Mouse (Mus musculus) kidney, embryonic 14.5 days (tissue): ENCODE results near the gene Rsbn1. TPM values are rescaled to one million over a fixed set of nuclear protein-coding genes. Genes with fewer than 3 reads are reported as not detected.

Source experiments
- ATAC-seq: fragments of 200-750 bp; cut with Nextera tagmentation; 2 replicates; pipeline ENCODE4 v1.8.0; 2017; ENCODE audit warnings: moderate number of reproducible peaks, mild to moderate bottlenecking, moderate TSS enrichment, moderate library complexity; ENCODE audit not compliant: low FRiP score, low TSS enrichment
- H3K27ac ChIP-seq: fragments of 300-500 bp; sonication (generic); 2 replicates; pipeline ENCODE4 v1.5.1; 2014; ENCODE audit warnings: low read depth, mild to moderate bottlenecking, low read length, moderate library complexity, mixed read lengths
- H3K27me3 ChIP-seq: fragments of 300-500 bp; sonication (generic); 2 replicates; pipeline ENCODE4 v1.6.1; 2014; ENCODE audit warnings: mild to moderate bottlenecking, low read length; ENCODE audit not compliant: control insufficient read depth, insufficient read depth
- H3K36me3 ChIP-seq: fragments of 300-500 bp; sonication (generic); 2 replicates; pipeline ENCODE4 v1.6.1; 2014; ENCODE audit warnings: low read length, mixed read lengths; ENCODE audit not compliant: control insufficient read depth, insufficient read depth
- H3K4me1 ChIP-seq: fragments of 300-500 bp; sonication (generic); 2 replicates; pipeline ENCODE4 v1.6.1; 2014; ENCODE audit warnings: low read length, mixed read lengths; ENCODE audit not compliant: control insufficient read depth, insufficient read depth
- H3K4me2 ChIP-seq: fragments of 300-500 bp; sonication (generic); replicated peaks from 2 replicates; pipeline ENCODE4 v1.6.1; 2014; ENCODE audit warnings: low read depth, mild to moderate bottlenecking, low read length
- H3K4me3 ChIP-seq: fragments of 300-500 bp; sonication (generic); 2 replicates; pipeline ENCODE4 v1.5.1; 2014; ENCODE audit warnings: mild to moderate bottlenecking, low read length
- H3K9ac ChIP-seq: fragments of 300-500 bp; sonication (generic); 2 replicates; pipeline ENCODE4 v1.6.1; 2014; ENCODE audit warnings: low read depth, mild to moderate bottlenecking, low read length, moderate library complexity
- H3K9me3 ChIP-seq: fragments of 300-500 bp; sonication (generic); 2 replicates; pipeline ENCODE4 v1.6.1; 2016; ENCODE audit warnings: low read length; ENCODE audit not compliant: control insufficient read depth
- WGBS: fragments of 180-500 bp; shearing (Covaris S2); extraction: QIAGEN DNeasy Blood & Tissue Kit; methylation state at CpG from one replicate; pipeline ENCODE4 v1.1.7; 2014; 5-methylcytosine and 5-hydroxymethylcytosine counted together
- polyA plus RNA-seq: library from polyadenylated mRNA; unstranded; fragments of >200 nt; fragmentation: Nextera tagmentation; extraction: Ambion mirVana; gene quantifications from 2 replicates; pipeline ENCODE4 v1.2.1, GENCODE M21; 2014

Gene Rsbn1
- 13.2 and 13.3 TPM in 2 replicates for polyA plus RNA-seq

- Histone ChIP-seq H3K4me2 (peak within 1 kb of the TSS; percentile 63), H3K4me3 (peak within 1 kb of the TSS; percentile 99), H3K36me3 (no peaks in the 10 kb centered on the region), H3K4me1 (peaks cover 13% of the 10 kb centered on the region), H3K27me3 (no peaks in the 10 kb centered on the region), H3K27ac (peak within 1 kb of the TSS; percentile 89), H3K9me3 (no peaks in the 10 kb centered on the region), H3K9ac (peak within 1 kb of the TSS; percentile 95)
- WGBS, result under 1% methylated on average over 50 of the region's 55 CpGs
- peak; percentile 99 for ATAC-seq
These were observed at the start of gene Rsbn1 for GRCm38 (mm10) chr3:103914010-103914669. Gene Rsbn1 (plus strand): TSS chr3:103914120.

GRCm38 (mm10) chr3:103864200-103864599, 49.7 kb upstream of the Rsbn1 start:
- no peak for ATAC-seq

GRCm38 (mm10) chr3:103867424-103867971, 46.4 kb upstream of the Rsbn1 start:
- no peak overlapping the region for H3K4me3 ChIP-seq
- no peak overlapping the region for H3K9ac ChIP-seq
- no peaks in the 10 kb centered on the region for H3K36me3 ChIP-seq
- no peaks in the 10 kb centered on the region for H3K9me3 ChIP-seq
- no peaks in the 10 kb centered on the region for H3K27me3 ChIP-seq
- ATAC-seq, result no peak
- WGBS, result 89% methylated on average over 5 of the region's 5 CpGs
- H3K4me1 ChIP-seq, result no peaks in the 10 kb centered on the region
- no peak overlapping the region for H3K4me2 ChIP-seq
- no peak overlapping the region for H3K27ac ChIP-seq

More at GRCm38 (mm10) chr3:103864200-103864599, 49.7 kb upstream of the Rsbn1 start:
- H3K27ac ChIP-seq, result no peak overlapping the region
- 76% methylated on average over 6 of the region's 6 CpGs for WGBS
- H3K36me3 ChIP-seq, result no peaks in the 10 kb centered on the region
- H3K9me3 ChIP-seq, result no peaks in the 10 kb centered on the region
- no peak overlapping the region for H3K4me3 ChIP-seq
- no peaks in the 10 kb centered on the region for H3K27me3 ChIP-seq
- no peaks in the 10 kb centered on the region for H3K4me1 ChIP-seq
- no peak overlapping the region for H3K9ac ChIP-seq
- no peak overlapping the region for H3K4me2 ChIP-seq

- no peaks in the 10 kb centered on the region for H3K4me1 ChIP-seq
- ATAC-seq, result no peak
- H3K36me3 ChIP-seq, result no peaks in the 10 kb centered on the region
- WGBS, result 84% methylated on average over 4 of the region's 4 CpGs
- H3K9me3 ChIP-seq, result no peaks in the 10 kb centered on the region
- no peak overlapping the region for H3K27ac ChIP-seq
- H3K27me3 ChIP-seq, result no peaks in the 10 kb centered on the region
- H3K4me2 ChIP-seq, result no peak overlapping the region
- no peak overlapping the region for H3K9ac ChIP-seq
- no peak overlapping the region for H3K4me3 ChIP-seq
These were observed 45.9 kb upstream of the Rsbn1 start for GRCm38 (mm10) chr3:103868008-103868407.

- Histone ChIP-seq H3K4me1 (no peaks in the 10 kb centered on the region), H3K9me3 (no peaks in the 10 kb centered on the region), H3K36me3 (no peaks in the 10 kb centered on the region), H3K27me3 (no peaks in the 10 kb centered on the region), H3K9ac (no peak overlapping the region), H3K27ac (no peak overlapping the region), H3K4me3 (no peak overlapping the region), H3K4me2 (no peak overlapping the region)
- ATAC-seq, result no peak
- 57% methylated on average over 3 of the region's 3 CpGs for WGBS
These were observed 41.2 kb upstream of the Rsbn1 start for GRCm38 (mm10) chr3:103872663-103873098.

- Histone ChIP-seq H3K27me3 (no peaks in the 10 kb centered on the region), H3K36me3 (no peaks in the 10 kb centered on the region), H3K9me3 (no peaks in the 10 kb centered on the region), H3K9ac (no peak overlapping the region), H3K4me1 (no peaks in the 10 kb centered on the region), H3K27ac (no peak overlapping the region), H3K4me3 (no peak overlapping the region), H3K4me2 (no peak overlapping the region)
- ATAC-seq, result no peak
- 77% methylated on average over 7 of the region's 7 CpGs for WGBS
These were observed 39.6 kb upstream of the Rsbn1 start for GRCm38 (mm10) chr3:103874329-103874728.

GRCm38 (mm10) chr3:103885946-103886345, 28.0 kb upstream of the Rsbn1 start:
- no peak overlapping the region for H3K27ac ChIP-seq
- no peak overlapping the region for H3K4me2 ChIP-seq
- H3K27me3 ChIP-seq, result no peaks in the 10 kb centered on the region
- H3K4me3 ChIP-seq, result no peak overlapping the region
- ATAC-seq, result no peak
- H3K9me3 ChIP-seq, result no peaks in the 10 kb centered on the region
- no peak overlapping the region for H3K9ac ChIP-seq
- no peaks in the 10 kb centered on the region for H3K36me3 ChIP-seq
- WGBS, result 75% methylated on average over 11 of the region's 11 CpGs
- no peaks in the 10 kb centered on the region for H3K4me1 ChIP-seq

GRCm38 (mm10) chr3:103887581-103887980, 26.3 kb upstream of the Rsbn1 start:
- Histone ChIP-seq H3K27ac (no peak overlapping the region), H3K4me1 (no peaks in the 10 kb centered on the region), H3K27me3 (no peaks in the 10 kb centered on the region), H3K9me3 (no peaks in the 10 kb centered on the region), H3K4me2 (no peak overlapping the region), H3K9ac (no peak overlapping the region), H3K36me3 (no peaks in the 10 kb centered on the region), H3K4me3 (no peak overlapping the region)
- WGBS, result 33% methylated on average over 3 of the region's 3 CpGs
- no peak for ATAC-seq

- Histone ChIP-seq H3K27me3 (no peaks in the 10 kb centered on the region), H3K9me3 (no peaks in the 10 kb centered on the region), H3K9ac (no peak overlapping the region), H3K36me3 (no peaks in the 10 kb centered on the region), H3K4me2 (no peak overlapping the region), H3K4me3 (no peak overlapping the region), H3K27ac (no peak overlapping the region), H3K4me1 (no peaks in the 10 kb centered on the region)
- no peak for ATAC-seq
- 89% methylated on average over 3 of the region's 3 CpGs for WGBS
These were observed 20.5 kb upstream of the Rsbn1 start for GRCm38 (mm10) chr3:103893374-103893773.
